Mouse (Mus musculus) embryo, embryonic 10 days (tissue): Measurements from ENCODE around the gene Rhobtb3.

Experiments used
- DNase-seq: peaks from one replicate; pipeline ENCODE4 v3.0.0-alpha.2; 2015; ENCODE audit warnings: low spot score

Gene Rhobtb3

DNA sequence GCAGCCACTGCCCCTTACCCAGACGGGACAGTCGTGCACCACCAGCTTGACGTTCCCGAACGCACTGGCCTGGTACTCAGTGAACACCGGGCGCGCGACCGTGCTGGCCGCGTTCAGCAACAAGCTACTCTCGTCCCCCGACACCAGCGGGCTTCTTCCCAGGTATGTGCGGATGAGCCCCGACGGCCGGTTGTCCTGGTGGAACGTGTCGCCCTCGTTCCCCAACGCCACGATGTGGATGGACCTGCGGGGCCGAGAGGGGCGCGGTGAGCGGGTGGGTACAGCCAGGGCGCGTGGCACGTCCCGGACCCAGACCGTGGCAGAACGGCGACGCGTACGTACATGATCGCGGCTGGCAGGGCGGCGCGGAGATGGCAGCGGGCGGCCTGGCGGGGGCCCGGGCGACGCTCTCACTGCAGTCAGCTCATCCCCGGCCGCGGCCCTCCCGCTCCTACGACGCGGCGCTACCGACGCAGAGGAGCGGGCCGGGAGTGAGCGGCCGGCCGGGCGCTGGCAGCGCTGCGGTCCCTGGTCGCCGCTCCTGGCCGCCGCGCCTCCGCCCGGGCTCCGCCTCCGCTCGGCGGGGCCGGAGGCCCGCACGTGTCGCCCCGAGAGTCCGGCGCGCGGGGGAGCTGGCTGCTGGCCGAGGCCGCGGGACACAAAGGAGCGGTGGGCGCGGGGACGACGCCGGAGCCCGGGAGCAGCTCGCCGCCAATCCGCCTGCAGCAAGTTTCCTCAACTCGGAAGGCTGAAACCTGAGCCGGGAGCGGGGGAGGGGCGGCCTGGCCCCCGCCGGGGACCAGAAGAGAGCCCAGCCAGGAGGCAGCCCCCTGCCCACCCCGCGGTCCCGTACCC lies at the start of gene Rhobtb3:
TSS of gene Rhobtb3 (minus strand) at position 737 of the 855 bp plus-strand sequence.
- DNase-seq, result peak; percentile 91

DNA sequence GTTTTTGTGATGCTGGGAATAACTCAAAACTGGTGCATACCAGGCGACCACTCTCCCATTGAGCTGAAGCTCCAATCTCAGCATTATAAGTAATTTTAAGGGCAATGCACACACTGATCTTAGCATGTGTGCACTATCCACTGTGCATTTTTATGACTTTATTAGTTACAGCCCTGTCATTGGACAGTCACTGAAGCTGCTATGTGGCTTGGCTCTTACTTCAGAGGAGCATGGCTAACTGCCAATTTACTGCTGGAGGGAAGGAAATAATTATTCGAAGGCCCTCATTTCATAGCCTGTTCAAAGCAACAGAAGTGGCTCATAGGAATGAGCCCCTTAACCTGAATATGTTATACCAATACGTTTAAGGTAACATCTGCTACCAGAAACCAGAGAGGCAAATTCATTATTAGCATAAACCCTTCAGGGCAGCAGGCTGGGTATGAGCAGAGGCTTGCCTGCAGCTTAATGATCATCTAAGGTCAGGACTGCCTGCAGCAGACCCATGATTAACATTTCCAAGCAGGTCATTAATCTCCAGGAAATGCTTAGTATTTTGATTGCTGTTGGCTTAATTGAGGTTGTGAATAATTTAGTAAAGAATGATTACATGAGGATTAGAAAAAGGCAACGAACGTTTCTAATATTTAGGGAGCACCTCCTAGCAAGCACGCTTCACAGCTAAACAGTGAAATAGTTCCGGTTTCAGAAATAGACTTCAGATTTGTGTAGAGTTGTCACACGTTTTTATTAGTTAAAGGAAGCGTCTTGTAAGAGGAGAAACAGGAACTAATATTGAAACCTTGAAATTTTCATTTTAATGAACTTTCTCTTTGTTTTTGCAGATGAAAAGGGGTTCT lies 48.7 kb upstream of the Rhobtb3 start:
- DNase-seq, result no peak

DNA sequence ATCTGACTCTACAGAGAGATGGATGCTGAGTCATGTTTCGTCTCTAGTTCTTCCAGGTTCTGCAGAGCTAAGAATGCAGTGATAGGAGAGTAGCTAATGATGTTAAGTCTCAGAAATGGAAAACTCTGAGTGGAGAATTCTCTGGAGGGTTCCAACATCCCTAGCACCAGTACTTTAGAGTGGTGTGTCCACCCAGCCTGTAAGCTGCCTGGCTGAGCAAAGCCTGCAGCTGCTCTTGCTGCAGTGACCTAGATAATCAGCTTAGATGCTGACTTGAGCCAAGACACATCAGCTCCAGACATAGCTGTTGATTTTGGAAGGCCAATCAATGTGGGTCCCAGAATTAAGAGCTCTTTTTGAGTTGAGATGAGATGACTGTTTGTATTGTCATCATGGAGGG lies 44.4 kb upstream of the Rhobtb3 start:
- DNase-seq, result no peak

DNA sequence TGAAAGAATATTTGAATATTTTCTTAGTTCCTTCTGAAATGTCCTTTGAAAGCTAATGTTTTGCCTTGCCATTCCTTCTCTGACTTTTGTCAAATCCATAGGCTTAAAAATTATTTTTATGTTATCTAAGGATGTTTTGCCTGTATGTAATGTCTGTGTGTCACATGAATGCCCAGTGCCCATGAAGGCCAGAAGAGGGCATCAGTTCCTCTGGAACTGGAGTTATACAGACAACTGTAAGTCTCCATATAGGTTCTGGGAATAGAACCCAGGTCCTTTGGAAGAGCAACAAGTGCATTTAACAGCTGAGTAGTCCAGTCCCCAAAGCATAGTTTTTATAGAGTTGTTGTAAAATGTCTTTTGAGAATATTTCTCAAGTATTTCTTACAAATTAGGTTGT lies 38.2 kb upstream of the Rhobtb3 start:
- peak; percentile 17 for DNase-seq

DNA sequence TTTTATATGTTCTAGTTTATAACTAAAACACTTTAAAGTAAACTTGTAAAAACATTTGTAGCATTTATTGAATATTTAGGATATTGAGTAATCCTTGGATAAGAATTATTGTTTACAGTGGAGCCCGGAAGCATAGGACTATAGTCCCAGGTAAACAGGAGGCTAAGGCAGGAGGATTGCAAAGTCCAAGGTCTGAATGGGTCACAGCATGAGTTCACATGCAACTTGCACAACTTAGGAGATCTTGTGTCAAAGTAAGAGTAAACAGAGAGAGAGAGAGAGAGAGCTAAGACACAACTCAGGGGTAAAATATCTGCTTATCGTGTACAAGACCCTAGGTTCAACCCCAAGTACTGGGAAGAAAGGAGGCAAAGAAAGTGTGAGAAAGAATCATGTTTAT lies 32.9 kb upstream of the Rhobtb3 start:
- no peak for DNase-seq

DNA sequence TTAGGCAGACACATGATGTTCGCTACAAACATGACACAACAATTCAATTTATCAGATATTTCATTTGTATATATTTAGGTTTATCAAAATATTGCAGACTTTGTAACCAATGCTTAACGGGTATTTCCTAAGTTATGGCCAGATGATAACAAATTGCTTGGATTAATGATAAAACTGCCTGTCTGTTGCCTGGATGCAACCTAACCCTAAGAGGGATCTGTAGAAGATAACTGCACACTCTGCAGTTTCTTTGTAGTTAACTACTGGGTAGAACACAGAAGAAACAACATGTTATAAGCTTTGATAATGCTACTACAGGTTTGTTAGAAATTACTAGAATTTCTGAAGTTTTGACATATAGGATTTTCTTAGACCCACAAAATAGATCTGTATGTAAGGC lies 32.5 kb upstream of the Rhobtb3 start:
- no peak for DNase-seq

DNA sequence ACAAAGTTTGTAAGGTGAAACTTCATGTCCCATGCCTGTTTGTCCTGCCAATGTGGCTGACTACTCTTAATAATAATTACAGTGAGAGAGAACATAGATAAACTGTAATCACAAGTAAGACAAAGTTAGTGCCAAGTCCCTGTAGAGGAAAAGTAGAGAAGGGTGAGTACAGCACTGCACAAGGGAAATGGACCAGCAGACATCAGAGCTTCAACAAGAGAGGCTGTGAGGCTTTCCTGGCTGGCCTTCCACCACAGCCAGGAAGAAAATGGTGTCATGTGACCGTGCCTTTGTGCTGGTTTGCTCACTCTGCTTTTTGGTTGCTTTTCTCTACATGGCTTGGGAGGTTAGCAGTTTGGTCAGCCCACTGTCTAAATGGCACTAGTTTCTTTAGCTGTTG lies 31.9 kb upstream of the Rhobtb3 start:
- DNase-seq, result no peak

DNA sequence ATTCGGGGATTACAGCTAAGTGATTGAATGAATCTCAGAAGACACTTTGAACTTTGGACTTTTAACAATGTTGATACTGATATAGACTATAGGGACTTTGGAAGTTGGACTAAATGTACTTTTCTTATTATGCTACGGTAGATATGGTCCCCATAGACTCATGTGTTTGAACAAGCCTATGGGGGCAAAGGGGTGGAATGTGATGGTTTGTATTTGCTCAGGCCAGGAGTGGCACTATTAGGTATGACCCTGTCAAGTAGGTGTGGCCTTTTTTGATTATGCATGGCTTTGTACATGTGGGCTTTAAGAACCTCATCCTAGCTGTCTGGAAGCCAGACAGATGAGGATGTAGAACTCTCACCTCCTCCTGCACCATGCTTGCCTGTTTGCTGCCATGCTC lies 30.8 kb upstream of the Rhobtb3 start:
- no peak for DNase-seq

DNA sequence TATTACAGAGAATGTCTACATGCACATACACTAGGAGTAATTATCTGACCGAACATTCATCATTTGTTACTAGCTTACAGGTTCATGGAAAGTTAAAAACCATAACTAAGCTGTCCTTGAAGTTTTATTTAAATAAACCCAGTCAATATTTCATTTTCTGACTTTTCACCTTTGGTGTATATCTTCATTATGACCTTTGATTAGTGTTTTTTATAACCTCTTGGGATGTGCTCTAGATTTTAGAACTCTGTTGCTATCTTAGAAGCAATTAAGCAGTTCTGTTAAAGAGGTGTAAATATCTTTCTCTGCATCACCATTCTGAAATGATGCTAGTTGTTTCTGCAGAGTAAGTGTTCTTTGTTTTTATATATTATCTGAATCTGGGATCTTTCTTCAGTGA lies 23.1 kb upstream of the Rhobtb3 start, which contains the start of gene Spata9:
TSS of gene Spata9 (plus strand) at position 301 of the 400 bp plus-strand sequence.
- DNase-seq, result no peak

DNA sequence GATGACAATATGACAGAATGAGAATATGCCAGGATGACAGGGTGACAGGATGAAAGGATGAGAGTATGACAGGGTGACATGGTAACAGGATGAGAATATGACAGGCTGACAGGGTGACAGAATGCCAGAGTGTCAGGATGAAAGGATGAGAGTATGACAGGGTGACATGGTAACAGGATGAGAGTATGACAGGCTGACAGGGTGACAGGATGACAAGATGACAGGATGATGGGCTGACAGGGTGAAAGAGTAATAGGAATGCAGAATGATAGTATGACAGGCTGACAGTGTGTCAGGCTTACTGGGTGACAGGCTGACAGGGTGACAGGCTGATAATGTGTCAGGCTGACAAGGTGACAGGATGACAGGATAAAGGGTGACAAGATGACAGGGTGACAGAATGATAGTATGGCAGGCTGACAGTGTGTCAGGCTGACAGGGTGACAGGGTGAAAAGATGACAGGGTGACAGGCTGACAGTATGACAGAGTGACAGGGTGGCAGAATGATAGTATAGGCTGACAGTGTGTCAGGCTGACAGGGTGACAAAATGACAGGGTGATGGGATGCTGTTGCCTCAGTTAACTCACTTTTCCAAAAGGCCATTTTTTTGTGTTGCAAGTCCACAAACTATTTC lies 11.8 kb upstream of the Rhobtb3 start:
- DNase-seq, result no peak

DNA sequence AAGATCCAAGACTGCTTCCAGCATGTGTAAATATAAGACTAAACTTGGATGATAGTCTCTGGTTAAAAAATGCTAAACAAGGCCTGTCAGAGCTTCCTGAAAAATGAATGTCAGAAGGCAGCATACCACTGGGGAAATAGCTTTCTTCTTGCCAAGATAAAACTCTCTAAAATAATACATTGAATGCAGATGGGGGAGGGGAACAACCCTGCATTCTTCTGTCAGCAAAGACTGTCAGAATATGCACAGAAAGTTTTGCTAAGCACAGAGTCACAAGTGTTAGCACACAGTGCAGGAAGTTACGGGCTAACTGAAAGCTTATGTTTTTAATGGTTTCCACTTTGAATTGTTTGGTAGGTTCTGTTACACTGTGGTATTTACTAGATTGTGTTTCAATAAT lies 6.6 kb upstream of the Rhobtb3 start:
- DNase-seq, result peak; percentile 18

DNA sequence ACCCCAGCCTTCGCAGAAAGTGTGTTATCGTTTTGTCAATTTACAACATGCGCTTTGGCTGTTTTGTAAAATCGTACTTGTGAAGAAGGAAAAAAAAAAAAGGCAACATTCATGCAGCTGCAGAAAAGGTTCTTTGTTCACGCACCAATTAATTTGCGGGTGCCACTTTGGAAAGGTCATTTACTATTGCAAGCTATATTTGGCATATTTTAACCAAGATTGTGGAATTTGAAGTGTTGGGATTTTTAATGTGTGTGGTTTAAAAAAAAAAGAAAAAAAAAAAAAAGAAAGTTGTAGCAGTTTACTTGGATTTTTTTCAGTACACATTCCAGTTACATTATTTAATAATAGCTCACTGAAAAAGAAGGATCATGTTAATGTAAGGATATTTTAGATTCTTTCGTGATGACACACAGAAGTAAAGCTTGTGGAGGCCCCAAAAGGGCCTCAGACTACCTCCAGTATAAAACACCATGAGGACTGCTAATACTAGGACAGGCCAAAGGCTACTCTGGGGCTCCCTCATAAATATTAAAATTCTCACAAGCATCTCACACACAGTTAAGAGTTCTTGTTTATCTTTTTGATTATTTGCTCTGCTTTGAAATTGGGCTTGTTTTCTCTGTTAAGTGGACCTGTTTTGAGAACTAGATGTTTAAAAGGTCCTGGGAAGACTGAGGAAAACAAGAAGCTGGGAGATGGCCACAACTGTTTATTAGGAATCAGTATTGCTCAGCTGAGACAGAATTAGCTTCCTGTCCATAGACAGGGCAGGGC lies 507 bp upstream of the Rhobtb3 start:
- DNase-seq, result no peak

DNA sequence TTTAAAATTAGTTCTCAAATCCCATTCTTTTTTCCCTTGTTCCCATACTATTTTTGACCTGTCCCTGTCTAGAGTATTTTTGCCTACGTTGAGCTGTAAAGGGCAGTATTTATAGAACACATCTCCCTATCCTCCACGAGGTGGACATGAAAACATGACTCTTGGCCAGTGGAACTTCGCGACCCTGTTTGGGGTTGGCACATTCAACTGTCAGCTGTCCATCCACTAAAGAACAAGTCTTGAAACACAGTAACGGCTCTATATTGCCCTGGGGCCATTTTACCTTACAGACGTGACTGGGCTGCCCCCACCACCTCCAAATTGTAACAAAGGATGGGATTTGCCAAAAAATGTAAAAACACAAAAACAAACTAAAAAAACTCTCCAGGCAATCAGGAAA lies 994 bp downstream of the Rhobtb3 start:
- peak; percentile 59 for DNase-seq

DNA sequence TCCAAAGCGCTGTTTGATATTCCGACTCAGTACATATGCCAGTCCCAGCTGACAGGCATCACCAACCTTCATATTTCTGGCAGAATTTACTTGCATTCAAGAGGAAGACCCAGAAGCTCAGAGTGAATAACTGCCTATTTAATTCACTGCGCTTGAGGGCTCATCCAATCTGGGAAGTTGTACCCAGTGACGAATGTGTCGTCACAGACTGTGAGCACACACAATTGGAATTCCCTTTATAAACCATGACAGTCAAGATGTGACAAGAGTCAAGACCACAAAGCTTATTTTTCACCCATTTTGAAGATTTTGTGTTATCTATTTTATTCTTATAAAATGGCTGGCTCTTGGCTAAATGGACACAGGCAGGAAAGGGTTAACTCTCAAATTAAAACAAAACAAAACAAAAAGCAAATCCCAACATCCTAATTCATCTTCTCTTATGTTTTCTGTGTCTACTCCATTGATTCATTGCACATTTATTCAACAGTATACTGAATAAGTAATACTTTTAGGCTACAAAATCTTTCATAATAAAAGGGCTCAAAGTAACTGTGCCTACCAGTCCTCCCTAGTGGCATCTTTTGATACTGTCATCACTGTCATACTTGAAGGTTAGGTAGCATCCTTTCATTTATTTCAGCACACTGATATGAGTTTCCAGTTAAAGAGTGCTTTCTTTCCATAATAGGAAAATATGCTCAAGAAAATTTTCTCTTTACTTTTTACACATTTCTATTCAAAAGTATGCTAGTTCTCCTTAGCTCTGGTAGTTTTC lies 2.0 kb downstream of the Rhobtb3 start:
- DNase-seq, result peak; percentile 16

DNA sequence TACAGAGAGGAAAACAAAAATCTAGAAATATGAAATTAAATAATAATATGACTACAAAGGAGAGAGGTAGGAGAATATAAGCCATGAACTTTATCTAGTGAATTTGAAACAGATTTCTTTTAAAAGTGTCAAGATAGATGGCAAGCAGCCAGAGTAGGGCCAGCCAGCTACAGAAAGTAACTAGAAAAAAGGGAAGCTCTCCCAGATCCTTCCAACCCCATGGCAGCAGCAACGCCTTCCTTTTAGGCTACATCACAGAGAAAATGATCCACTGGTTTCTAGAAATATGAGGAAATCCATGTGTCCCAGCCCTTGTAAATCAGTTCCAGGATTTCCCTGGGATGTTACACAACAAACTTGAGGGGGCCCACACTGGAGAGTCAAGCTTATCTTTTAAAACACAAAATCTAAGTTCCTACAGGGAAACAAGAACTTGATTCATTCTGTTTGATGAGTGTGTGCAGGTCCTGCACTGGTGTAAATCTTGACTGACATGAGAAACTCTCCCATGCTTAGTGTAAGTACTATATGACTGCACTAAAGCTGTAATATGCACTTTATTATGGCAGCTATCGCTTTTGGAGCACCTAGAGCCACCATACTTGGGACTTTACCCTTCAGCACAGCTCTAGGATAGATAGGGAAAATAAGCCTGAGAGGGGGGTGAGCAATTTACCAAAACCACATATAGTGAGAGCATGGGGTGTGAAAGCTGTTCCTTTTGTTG lies 2.8 kb downstream of the Rhobtb3 start:
- no peak for DNase-seq

DNA sequence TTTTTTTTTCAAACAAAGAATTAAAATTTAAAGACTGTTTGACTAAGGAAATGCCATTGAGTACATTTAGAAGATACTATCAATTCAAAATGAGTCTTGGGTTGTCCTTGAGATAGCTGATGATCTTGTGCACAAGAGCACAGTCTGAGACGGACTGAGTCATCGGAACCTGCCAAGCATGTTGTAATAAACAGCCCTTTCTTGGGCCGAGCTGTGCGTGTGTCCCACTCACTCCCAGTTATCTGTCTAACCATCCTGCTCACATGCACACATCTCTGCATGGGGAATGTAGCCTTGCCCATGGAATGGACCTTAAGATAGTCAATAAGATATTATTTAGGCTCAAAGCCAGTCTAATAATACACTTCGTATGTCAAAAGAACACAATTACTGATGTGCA lies 4.9 kb downstream of the Rhobtb3 start:
- no peak for DNase-seq

DNA sequence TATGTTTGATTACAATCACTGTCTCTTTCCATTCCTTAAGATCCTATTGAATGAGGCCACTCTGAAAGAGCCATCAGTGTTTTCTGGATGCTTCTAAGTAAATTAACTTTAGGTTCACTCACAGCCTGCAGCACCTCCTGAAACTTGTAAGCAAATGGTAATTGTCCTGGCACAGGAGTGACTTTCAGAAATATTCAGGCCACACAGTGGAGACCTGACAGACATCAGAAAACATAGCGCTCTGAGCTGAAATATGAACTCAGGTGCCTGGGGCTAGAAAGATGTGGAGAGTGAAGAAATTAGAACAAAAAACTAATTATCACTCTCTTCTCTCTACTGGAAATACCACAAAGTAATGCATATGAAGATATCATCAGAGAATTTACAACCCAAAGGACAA lies 10.4 kb downstream of the Rhobtb3 start:
- no peak for DNase-seq

DNA sequence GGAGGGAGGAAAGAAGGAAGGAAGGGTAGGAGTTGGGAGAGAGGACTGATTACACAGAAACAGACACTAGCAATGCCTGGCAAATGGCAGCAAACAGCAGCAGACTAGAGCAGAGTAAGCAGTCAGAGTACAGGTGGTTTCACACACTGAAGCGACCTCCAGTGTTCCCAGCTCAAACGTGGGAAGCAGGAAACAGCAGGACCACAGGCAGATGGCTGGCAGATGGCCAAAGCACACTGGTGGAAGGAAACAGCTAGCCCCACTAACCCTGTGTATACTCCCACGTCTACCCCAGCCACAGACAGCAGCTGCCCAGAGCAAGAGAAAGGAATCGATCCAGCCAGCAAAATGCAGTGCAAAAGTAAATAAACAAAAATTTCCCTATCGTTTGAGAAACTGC lies 12.7 kb downstream of the Rhobtb3 start:
- DNase-seq, result peak; percentile 63

DNA sequence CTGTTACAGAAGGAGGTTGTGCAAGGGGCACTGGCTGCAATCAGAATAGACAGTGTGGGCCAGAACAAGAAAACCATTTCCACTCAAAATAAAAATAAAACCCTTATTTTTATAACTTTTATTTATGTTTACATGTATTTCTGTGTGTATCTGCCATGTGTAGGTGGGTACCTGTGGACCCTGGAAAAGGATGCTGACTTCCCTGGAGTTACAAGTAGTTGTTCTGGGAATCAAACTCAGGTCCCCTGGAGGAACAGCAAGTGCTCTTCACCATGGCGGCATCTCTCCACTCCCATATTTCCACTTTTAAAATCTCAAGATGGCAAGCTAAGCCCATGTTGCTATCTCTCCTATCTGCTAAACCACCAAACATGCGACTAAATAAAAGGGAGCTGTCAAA lies 13.1 kb downstream of the Rhobtb3 start:
- no peak for DNase-seq

DNA sequence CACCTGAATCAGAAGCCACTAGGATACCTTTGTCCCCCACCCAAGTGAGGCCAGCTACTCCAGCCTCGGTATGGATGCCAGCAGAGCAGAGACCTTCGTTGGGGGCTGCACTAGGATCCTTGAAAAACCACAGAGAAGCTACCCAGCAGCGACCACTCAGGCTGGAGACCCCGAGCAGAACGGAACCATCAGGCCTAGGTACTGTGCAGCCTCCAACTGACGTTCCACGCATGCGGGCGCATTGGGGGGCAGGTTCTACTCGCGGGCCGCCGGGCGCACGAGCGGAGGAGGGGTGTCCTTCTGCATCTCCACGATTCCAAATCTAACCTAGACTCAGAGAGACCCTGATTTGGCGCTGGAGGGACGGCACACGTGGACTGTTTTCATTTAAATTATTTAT lies 13.7 kb downstream of the Rhobtb3 start:
- no peak for DNase-seq
